Mouse (Mus musculus) layer of hippocampus, adult 2 months (tissue): ENCODE data around the gene Gpkow. TPM values are rescaled to one million over a fixed set of nuclear protein-coding genes. Genes with fewer than 3 reads are reported as not detected.
"Not testable (repeated sequence)": the region's sequence is repeated elsewhere in the genome, so short reads cannot be mapped to it uniquely, and the experiment has no call there.

Experiments used
- DNase-seq, 2 experiments: peaks; one replicate each; pipeline ENCODE4 v3.0.0; 2022; ENCODE audit warnings: low spot score in 2 of 2
- H3K27ac ChIP-seq: fragments of 200-600 bp; 2 replicates; pipeline ENCODE4 v1.8.1; 2022
- H3K4me3 ChIP-seq: fragments of 200-600 bp; 2 replicates; pipeline ENCODE4 v1.8.1; 2022; ENCODE audit warnings: mild to moderate bottlenecking
- CTCF ChIP-seq: fragments of 200-600 bp; conservative IDR thresholded peaks from 2 replicates; pipeline ENCODE4 v1.8.1; 2022; ENCODE audit warnings: antibody characterized with exemption, mild to moderate bottlenecking, moderate library complexity
- total RNA-seq, 2 experiments: library from RNA; stranded (reverse); gene quantifications; 2 replicates each; pipeline ENCODE4 v1.2.3; 2021

Gpkow gene
- total RNA-seq, 2 experiments from 2014 or later: 32.6 to 40.6 TPM

DNA sequence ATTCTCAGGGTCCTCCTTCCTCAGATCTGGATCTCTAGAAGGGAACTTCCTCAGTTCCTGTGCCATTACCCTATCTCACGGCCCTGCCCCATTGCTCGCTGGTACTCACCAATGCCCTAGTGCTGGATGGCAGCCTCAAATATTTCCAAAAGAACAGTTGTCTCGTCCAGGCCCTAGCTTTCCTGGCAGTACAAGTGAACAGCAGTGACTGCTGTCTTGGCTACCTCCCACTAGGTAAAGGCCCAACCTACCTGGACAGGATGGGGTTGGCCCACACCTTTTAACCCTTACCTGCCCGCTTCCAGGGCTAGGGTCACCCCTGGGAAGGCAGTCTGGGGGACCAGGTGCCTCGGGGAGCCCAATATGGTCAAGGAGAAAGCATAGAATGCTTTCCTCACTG lies 44.2 kb downstream of the Gpkow start:
- Histone ChIP-seq H3K27ac (no peak overlapping the region), H3K4me3 (no peak overlapping the region)
- DNase-seq: no peak
- TF ChIP-seq CTCF: no peak

GRCm38 (mm10) chrX:7743470-7743869 lies 46.5 kb downstream of the Gpkow start:
- Histone ChIP-seq H3K27ac (no peak overlapping the region), H3K4me3 (no peak overlapping the region)
- no peak for DNase-seq
- TF ChIP-seq CTCF: peak; percentile 74

- no peak for TF ChIP-seq CTCF
These were observed 48.0 kb downstream of the Gpkow start for GRCm38 (mm10) chrX:7744940-7745339.

DNA sequence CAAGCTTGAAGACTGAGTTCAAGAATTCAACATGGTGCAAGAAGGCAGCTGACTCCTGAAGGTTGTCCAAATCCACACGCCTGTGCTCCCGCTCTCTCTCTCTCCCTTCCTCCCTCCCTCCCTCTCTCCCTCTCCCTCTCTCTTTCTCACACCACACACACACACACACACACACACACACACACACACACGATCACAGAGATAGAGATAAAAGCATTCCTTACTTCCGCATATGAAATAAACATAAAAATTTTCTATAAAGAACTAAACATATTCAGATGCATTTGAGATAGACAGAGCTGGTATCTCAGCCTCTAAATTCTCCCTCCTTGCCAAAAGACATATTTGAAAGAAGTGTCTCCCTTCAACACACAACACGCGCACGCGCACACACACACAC lies 48.5 kb downstream of the Gpkow start:
- no peak overlapping the region for H3K27ac ChIP-seq
- no peak for DNase-seq
- TF ChIP-seq CTCF: no peak
- no peak overlapping the region for H3K4me3 ChIP-seq

More at GRCm38 (mm10) chrX:7744940-7745339, 48.0 kb downstream of the Gpkow start:
- no peak overlapping the region for H3K4me3 ChIP-seq
- DNase-seq: no peak
- H3K27ac ChIP-seq: no peak overlapping the region

GRCm38 (mm10) chrX:7750432-7751116 lies 53.6 kb downstream of the Gpkow start, which contains the start of gene Ccdc120:
TSS of gene Ccdc120 (minus strand) at chrX:7750905.
- Histone ChIP-seq H3K4me3 (peak within 1 kb of the TSS; percentile 69), H3K27ac (peak within 1 kb of the TSS; percentile 72)
- no peak for TF ChIP-seq CTCF
- DNase-seq: peak; percentile 67 to 74

- DNase-seq, H3K27ac ChIP-seq, H3K4me3 ChIP-seq: not testable (repeated sequence)
- TF ChIP-seq CTCF: peak; percentile 62
These were observed 56.7 kb downstream of the Gpkow start for GRCm38 (mm10) chrX:7753627-7754026.

Other genes starting within 250 kb of the Gpkow start
- gene Foxp3, start 123.5 kb upstream of the Gpkow start, total RNA-seq: under 1 TPM in 1 of 2 experiments, not detected in 1; 0.10 TPM
- gene Ppp1r3f, start 122.8 kb upstream of the Gpkow start, total RNA-seq: 10 to 100 TPM; 16.4 to 16.7 TPM
- 10 to 100 TPM; 25.3 to 25.5 TPM for gene Ccdc22, start 91.6 kb upstream of the Gpkow start, total RNA-seq
- gene Cacna1f, start 90.0 kb upstream of the Gpkow start, total RNA-seq: under 1 TPM in 1 of 2 experiments, not detected in 1; 0.08 TPM
- 1,000 to 10,000 TPM; 1,738 to 1,877 TPM for gene Syp, start 58.7 kb upstream of the Gpkow start, total RNA-seq
- gene Prickle3, start 39.9 kb upstream of the Gpkow start, total RNA-seq: 1 to 10 TPM; 1.0 to 1.1 TPM
- gene Plp2, start 25.7 kb upstream of the Gpkow start, total RNA-seq: 1 to 10 TPM; 4.9 to 5.4 TPM
- gene Magix, start 15.9 kb upstream of the Gpkow start, total RNA-seq: under 1 TPM; 0.31 to 0.52 TPM
- gene Wdr45, start 17.2 kb downstream of the Gpkow start, total RNA-seq: 10 to 100 TPM; 63.9 to 68.2 TPM
- gene Gm45208, start 25.1 kb downstream of the Gpkow start, total RNA-seq: not detected
- 100 to 1,000 TPM in 1 of 2 experiments, 10 to 100 TPM in 1; 91.6 to 102 TPM for gene Praf2, start 31.3 kb downstream of the Gpkow start, total RNA-seq
- gene Ccdc120, start 53.8 kb downstream of the Gpkow start, total RNA-seq: 10 to 100 TPM; 14.7 to 20.6 TPM
- 10 to 100 TPM; 29.0 to 35.1 TPM for gene Tfe3, start 65.4 kb downstream of the Gpkow start, total RNA-seq
- 100 to 1,000 TPM; 105 to 108 TPM for gene Gripap1, start 92.6 kb downstream of the Gpkow start, total RNA-seq
- gene Kcnd1, start 125.2 kb downstream of the Gpkow start, total RNA-seq: 1 to 10 TPM; 9.5 to 9.7 TPM
- 10 to 100 TPM; 82.6 to 83.8 TPM for gene Otud5, start 144.2 kb downstream of the Gpkow start, total RNA-seq
- 10 to 100 TPM; 53.0 to 54.6 TPM for gene Pim2, start 181.1 kb downstream of the Gpkow start, total RNA-seq
- gene Slc35a2, start 186.9 kb downstream of the Gpkow start, total RNA-seq: 10 to 100 TPM; 36.0 to 40.5 TPM
- 10 to 100 TPM; 83.6 to 92.9 TPM for gene Pqbp1, start 202.1 kb downstream of the Gpkow start, total RNA-seq
- 10 to 100 TPM; 21.4 to 26.3 TPM for gene Timm17b, start 202.2 kb downstream of the Gpkow start, total RNA-seq
- not detected for gene Gm10491, start 210.7 kb downstream of the Gpkow start, total RNA-seq
- not detected for gene Gm10490, start 212.4 kb downstream of the Gpkow start, total RNA-seq
- gene Pcsk1n, start 222.7 kb downstream of the Gpkow start, total RNA-seq: 100 to 1,000 TPM; 376 to 404 TPM
- gene Eras, start 231.5 kb downstream of the Gpkow start, total RNA-seq: not detected